Mouse (Mus musculus) liver, embryonic 14.5 days (tissue): ENCODE measurements around the gene Rpl36a.

Experiments
- CTCF ChIP-seq: IDR thresholded peaks from 2 replicates; pipeline ENCODE4 v1.5.1; 2016; ENCODE audit warnings: antibody characterized with exemption, low read depth, control low read depth
- EP300 ChIP-seq: IDR thresholded peaks from 2 replicates; pipeline ENCODE4 v1.6.1; 2016; ENCODE audit warnings: antibody characterized with exemption, low read depth

DNA sequence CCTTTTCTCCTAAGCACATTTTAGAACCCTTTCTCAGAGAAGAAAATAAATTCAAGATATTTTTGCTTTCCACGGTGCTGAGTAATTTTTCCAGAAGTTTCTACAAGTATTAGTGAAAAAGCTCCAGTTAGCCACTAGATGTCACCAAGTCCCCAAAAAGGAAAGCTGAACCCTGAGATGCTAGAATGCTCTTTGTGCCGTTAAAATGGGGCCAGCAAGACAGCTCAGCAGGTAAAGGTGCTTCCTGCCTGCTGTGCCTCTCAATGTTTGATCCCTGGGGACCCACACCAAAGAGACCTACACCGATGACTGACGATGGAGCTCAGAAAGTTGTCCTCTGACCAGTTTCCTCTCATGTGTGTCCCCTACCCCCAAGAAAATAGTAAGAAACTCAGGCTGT lies 24.0 kb downstream of the Rpl36a start:
- TF ChIP-seq CTCF (peak; percentile 54), EP300 (no peak)
